Mouse (Mus musculus) thymus, adult 2 months (tissue): ENCODE data around the gene Gm7879. TPM values are rescaled to one million over a fixed set of nuclear protein-coding genes. Genes with fewer than 3 reads are reported as not detected.

ENCODE experiments used
- DNase-seq: peaks from one replicate; pipeline ENCODE4 v3.0.0; 2021
- H3K27ac ChIP-seq: fragments of 200-500 bp; 2 replicates; pipeline ENCODE4 v1.5.1; 2012; ENCODE audit warnings: low read length, control low read depth; ENCODE audit not compliant: control insufficient read depth, insufficient read depth
- H3K27me3 ChIP-seq: fragments of 200-500 bp; 2 replicates; pipeline ENCODE4 v1.6.1; 2012; ENCODE audit warnings: mild to moderate bottlenecking, low read length, moderate library complexity, mixed read lengths; ENCODE audit not compliant: control insufficient read depth, insufficient read depth
- H3K36me3 ChIP-seq: fragments of 200-500 bp; 2 replicates; pipeline ENCODE4 v1.6.1; 2012; ENCODE audit warnings: mild to moderate bottlenecking, low read length, moderate library complexity; ENCODE audit not compliant: control insufficient read depth, insufficient read depth
- H3K4me1 ChIP-seq: fragments of 200-500 bp; replicated peaks from 2 replicates; pipeline ENCODE4 v1.6.1; 2012; ENCODE audit warnings: low read length; ENCODE audit not compliant: control insufficient read depth, insufficient read depth
- H3K4me3 ChIP-seq: fragments of 200-500 bp; 2 replicates; pipeline ENCODE4 v1.5.1; 2012; ENCODE audit warnings: mild to moderate bottlenecking, low read length, control low read depth, moderate library complexity; ENCODE audit not compliant: control insufficient read depth, insufficient read depth
- CTCF ChIP-seq: fragments of 200-500 bp; IDR thresholded peaks from 2 replicates; pipeline ENCODE4 v1.5.1; 2012; ENCODE audit warnings: mild to moderate bottlenecking, control low read depth, low read length, moderate library complexity, borderline replicate concordance; ENCODE audit not compliant: control insufficient read depth, poor library complexity, insufficient read depth; ENCODE audit errors: extremely low read depth
- POLR2A ChIP-seq: fragments of 200-500 bp; IDR thresholded peaks from 2 replicates; pipeline ENCODE4 v1.6.1; 2012; ENCODE audit warnings: mild to moderate bottlenecking, low read length, control low read depth, moderate library complexity; ENCODE audit not compliant: control insufficient read depth, poor library complexity, insufficient read depth; ENCODE audit errors: extremely low read depth
- WGBS: fragments of 180-500 bp; shearing (Covaris S2); methylation state at CpG from one replicate; pipeline ENCODE4 v1.1.7; 2018; 5-methylcytosine and 5-hydroxymethylcytosine counted together
- polyA plus RNA-seq: library from polyadenylated mRNA; depleted of rRNA; stranded (reverse); fragments of >200 nt; gene quantifications from 2 replicates; pipeline ENCODE4 v1.2.3, GENCODE M21; 2012

Gene Gm7879
- polyA plus RNA-seq, 1 experiment: 1.9 TPM

- Histone ChIP-seq H3K27ac (no peak overlapping the region), H3K4me1 (no peaks in the 10 kb centered on the region), H3K27me3 (no peaks in the 10 kb centered on the region), H3K4me3 (no peak overlapping the region), H3K36me3 (no peaks in the 10 kb centered on the region)
- TF ChIP-seq POLR2A (no peak), CTCF (no peak)
- no peak for DNase-seq
- WGBS: 97% methylated on average over 3 of the region's 3 CpGs
Observed at GRCm38 (mm10) chr5:43904685-43905084, 8.3 kb upstream of the Gm7879 start.

- TF ChIP-seq POLR2A: no peak
- no peak for TF ChIP-seq CTCF
- H3K27ac ChIP-seq: no peak overlapping the region
Observed at GRCm38 (mm10) chr5:43909213-43909612, 3.7 kb upstream of the Gm7879 start.

DNA sequence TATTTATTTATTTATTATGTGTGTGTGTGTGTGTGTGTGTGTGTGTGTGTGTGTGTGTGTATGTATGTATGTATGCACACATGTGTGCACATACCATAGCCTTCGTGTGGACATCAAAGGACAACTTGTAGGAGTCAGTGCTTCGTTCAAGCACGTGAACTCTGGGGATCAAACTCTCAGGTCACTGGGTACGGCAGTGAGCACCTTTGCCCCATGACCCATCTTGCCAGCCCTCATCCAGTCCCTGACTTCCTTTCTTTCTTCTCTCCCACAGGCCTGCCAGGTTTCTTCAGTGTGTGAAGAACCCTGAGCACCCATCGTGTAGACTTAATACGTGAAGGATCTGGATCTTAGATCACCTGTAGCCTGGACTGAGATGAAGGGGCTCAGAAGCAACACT lies 2.9 kb upstream of the Gm7879 start:
- no peak overlapping the region for H3K4me3 ChIP-seq
- WGBS: 93% methylated on average over 6 of the region's 6 CpGs
- DNase-seq: no peak
- H3K27me3 ChIP-seq: no peaks in the 10 kb centered on the region
- H3K27ac ChIP-seq: no peak overlapping the region
- no peaks in the 10 kb centered on the region for H3K4me1 ChIP-seq
- no peaks in the 10 kb centered on the region for H3K36me3 ChIP-seq
- TF ChIP-seq POLR2A (no peak), CTCF (no peak)

More at GRCm38 (mm10) chr5:43909213-43909612, 3.7 kb upstream of the Gm7879 start:
- Histone ChIP-seq H3K4me1 (no peaks in the 10 kb centered on the region), H3K27me3 (no peaks in the 10 kb centered on the region), H3K36me3 (no peaks in the 10 kb centered on the region), H3K4me3 (no peak overlapping the region)
- no peak for DNase-seq
- 93% methylated on average over 9 of the region's 9 CpGs for WGBS

DNA sequence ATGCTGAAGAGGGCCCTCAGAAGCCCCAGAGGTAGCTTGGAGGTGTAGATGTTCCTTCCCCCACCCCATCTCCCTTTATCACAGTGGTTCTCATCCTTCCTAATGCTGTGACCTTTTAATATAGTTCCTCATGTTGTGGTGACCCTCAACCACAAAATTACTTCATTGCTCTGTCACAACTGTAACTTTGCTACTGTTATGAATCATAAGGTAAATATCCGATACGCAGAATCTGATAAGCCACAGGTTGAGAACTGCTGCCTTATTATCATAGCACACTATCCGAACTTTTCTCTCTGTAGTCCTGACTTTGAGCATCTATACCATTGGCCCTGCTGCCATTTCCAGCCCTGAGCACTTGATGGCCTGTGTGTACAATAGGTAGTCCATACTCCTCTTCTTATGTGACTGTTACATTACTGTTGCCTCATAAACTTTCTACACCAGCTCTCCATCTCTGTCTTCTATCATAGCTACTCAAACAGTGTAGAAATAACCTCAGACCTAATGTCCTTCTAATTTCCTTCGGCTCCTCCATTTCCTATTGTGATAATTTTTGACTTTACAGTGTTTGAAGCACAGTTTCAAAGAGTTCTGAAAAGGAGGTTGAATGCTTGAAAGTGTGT lies 2.4 kb downstream of the Gm7879 start:
- Histone ChIP-seq H3K27me3 (no peaks in the 10 kb centered on the region), H3K4me3 (no peak overlapping the region), H3K27ac (no peak overlapping the region), H3K4me1 (no peaks in the 10 kb centered on the region), H3K36me3 (no peaks in the 10 kb centered on the region)
- no peak for DNase-seq
- WGBS: 86% methylated on average over 4 of the region's 4 CpGs
- TF ChIP-seq POLR2A (no peak), CTCF (no peak)

DNA sequence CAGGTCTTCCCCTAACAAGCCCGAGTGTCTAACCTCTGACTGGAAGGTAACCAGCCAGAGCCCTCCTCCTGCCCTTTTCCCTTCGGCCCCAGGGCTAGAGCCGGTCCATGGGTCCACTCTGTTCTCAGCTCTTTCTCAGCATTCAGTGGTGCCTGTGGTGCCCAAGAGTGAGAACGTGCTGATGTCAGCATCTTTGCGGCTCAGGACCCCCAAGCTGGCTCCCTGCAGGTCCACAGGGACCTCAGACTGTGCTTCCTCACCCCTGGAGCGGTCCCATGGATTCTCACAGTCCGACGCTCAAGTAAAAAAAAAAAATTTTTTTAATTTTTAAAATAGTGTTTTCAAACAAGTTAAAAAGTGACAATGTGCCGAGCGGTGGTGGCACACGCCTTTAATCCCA lies 8.9 kb downstream of the Gm7879 start:
- Histone ChIP-seq H3K36me3 (no peaks in the 10 kb centered on the region), H3K4me1 (no peaks in the 10 kb centered on the region), H3K27ac (no peak overlapping the region), H3K4me3 (no peak overlapping the region), H3K27me3 (no peaks in the 10 kb centered on the region)
- 92% methylated on average over 11 of the region's 11 CpGs for WGBS
- TF ChIP-seq CTCF: no peak
- no peak for TF ChIP-seq POLR2A
- no peak for DNase-seq

GRCm38 (mm10) chr5:43923933-43924332 lies 11.0 kb downstream of the Gm7879 start:
- H3K27ac ChIP-seq: no peak overlapping the region
- H3K4me1 ChIP-seq: no peaks in the 10 kb centered on the region
- no peaks in the 10 kb centered on the region for H3K27me3 ChIP-seq
- H3K36me3 ChIP-seq: no peaks in the 10 kb centered on the region
- no peak for TF ChIP-seq CTCF
- TF ChIP-seq POLR2A: no peak
- DNase-seq: peak; percentile 81
- 36% methylated on average over 4 of the region's 4 CpGs for WGBS
- H3K4me3 ChIP-seq: no peak overlapping the region

DNA sequence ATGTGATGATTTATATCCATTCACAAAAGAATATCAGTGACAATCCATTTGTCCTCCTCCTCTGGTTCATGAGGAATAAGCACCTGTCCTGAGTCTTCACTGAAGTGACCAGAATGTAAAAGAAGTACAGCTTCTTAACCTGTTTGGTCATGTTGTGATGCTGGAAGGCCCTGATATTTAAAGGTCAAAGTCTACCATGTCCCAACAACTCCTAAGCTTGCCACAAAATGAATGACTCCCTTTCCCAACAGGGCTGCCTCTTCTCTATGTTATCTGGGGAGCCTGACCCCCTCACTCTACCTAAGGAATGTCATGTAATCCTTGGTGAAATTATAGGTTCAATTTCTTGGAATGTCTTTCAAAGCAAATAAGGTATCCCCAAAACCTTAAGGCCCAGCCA lies 14.8 kb downstream of the Gm7879 start:
- no peaks in the 10 kb centered on the region for H3K27me3 ChIP-seq
- DNase-seq: no peak
- no peak overlapping the region for H3K27ac ChIP-seq
- H3K4me3 ChIP-seq: no peak overlapping the region
- no peaks in the 10 kb centered on the region for H3K4me1 ChIP-seq
- TF ChIP-seq CTCF: no peak
- no peak for TF ChIP-seq POLR2A
- H3K36me3 ChIP-seq: no peaks in the 10 kb centered on the region
